Mouse (Mus musculus) E14TG2a.4 (cell line): ENCODE measurements around the gene Hist1h2bp.
"Not testable (repeated sequence)": the region's sequence is repeated elsewhere in the genome, so short reads cannot be mapped to it uniquely, and the experiment has no call there.

Experiments
- CTCF ChIP-seq: conservative IDR thresholded peaks from 2 replicates; pipeline ENCODE4 v1.5.1; 2014; ENCODE audit warnings: low read length
- NANOG ChIP-seq: IDR thresholded peaks from 2 replicates; pipeline ENCODE4 v1.6.1; 2014; ENCODE audit warnings: borderline replicate concordance, low read length, mixed read lengths
- POU5F1 ChIP-seq: IDR thresholded peaks from 2 replicates; pipeline ENCODE4 v1.6.1; 2014; ENCODE audit warnings: low read length, borderline replicate concordance

- TF ChIP-seq CTCF, NANOG, POU5F1: not testable (repeated sequence)
Measured at GRCm38 (mm10) chr13:21750159-21751017, 36.9 kb upstream of the Hist1h2bp start, which contains the start of gene Hist1h4k.
